Mouse (Mus musculus): ENCODE data around the gene Raf1. TPM values are rescaled to one million over a fixed set of nuclear protein-coding genes. Genes with fewer than 3 reads are reported as not detected.

Raf1 gene
- polyA plus RNA-seq, 1 experiment from 2014 or later, result 158 TPM

DNA sequence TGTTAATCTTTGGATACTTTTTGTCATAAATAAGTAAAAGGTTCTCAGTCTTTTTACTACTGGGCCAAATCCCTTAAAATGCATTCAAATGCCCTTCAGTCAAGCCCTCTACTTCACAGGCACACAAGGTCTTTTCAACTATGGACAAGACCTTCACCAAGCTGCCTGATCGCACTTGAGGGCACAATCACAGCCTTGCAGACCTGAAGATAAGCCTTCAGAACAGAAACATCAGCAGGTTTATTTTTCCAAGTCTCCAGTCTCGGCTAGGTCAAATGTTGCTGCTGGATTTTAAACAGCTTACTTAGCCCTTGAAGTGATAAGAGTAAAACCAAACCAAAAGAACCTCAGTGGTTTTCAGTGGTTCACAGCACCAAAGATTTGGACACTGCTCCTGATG is 2.1 kb downstream of the Raf1 start:
- peak overlapping the region; percentile 100 for H3K4me3 ChIP-seq (ENCODE audit: low read depth, low read length)
- DNase-seq (ENCODE audit: low spot score) (no peak), ATAC-seq (ENCODE audit: insufficient read depth, low FRiP score, low TSS enrichment) (no peak)
- H3K27ac ChIP-seq (ENCODE audit: low read depth, low read length), result 0 out of 2 replicates have a peak overlapping the region, but pooled peaks have one; percentile 14
- peak overlapping the region; percentile 82 for H3K4me2 ChIP-seq (ENCODE audit: low read depth)
- H3K27me3 ChIP-seq (ENCODE audit: control insufficient read depth, insufficient read depth, low read length), result no peaks in the 10 kb centered on the region
- no peaks in the 10 kb centered on the region for H3K9me3 ChIP-seq (ENCODE audit: control insufficient read depth, low read length)
- H3K4me1 ChIP-seq (ENCODE audit: control insufficient read depth, insufficient read depth, low read length), result peaks cover 8% of the 10 kb centered on the region
- H3K36me3 ChIP-seq (ENCODE audit: control insufficient read depth, insufficient read depth, low read length), result no peaks in the 10 kb centered on the region
- no peak overlapping the region; the same call in 1 of the 2 replicates for H3K9ac ChIP-seq (ENCODE audit: low read length)
- WGBS, result 75% methylated on average over 2 of the region's 2 CpGs

DNA sequence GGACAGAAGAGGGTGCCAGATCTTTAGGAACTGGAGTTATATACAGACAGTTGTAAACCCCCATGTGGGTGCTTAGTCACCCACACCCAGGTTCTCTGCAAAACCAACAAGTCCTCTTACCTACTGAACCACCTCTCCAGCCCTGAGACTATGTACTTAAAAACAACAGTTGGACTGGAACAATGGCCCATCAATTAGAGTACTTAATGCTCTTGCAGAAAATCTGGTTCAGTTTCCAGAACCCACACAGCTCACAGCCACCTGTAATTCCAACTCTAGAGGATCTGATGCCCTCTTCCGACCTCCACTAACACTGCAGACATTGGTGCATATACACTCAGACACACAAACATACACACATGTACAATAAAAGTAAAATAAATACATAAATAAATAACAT is 3.7 kb downstream of the Raf1 start:
- DNase-seq (ENCODE audit: low spot score), result no peak
- WGBS, result 97% methylated on average over 1 of the region's 1 CpGs
- H3K4me3 ChIP-seq (ENCODE audit: low read depth, low read length), result no peak overlapping the region
- H3K36me3 ChIP-seq (ENCODE audit: control insufficient read depth, insufficient read depth, low read length), result no peaks in the 10 kb centered on the region
- H3K27me3 ChIP-seq (ENCODE audit: control insufficient read depth, insufficient read depth, low read length), result no peaks in the 10 kb centered on the region
- no peak overlapping the region for H3K27ac ChIP-seq (ENCODE audit: low read depth, low read length)
- no peaks in the 10 kb centered on the region for H3K9me3 ChIP-seq (ENCODE audit: control insufficient read depth, low read length)
- no peak overlapping the region for H3K9ac ChIP-seq (ENCODE audit: low read length)
- ATAC-seq (ENCODE audit: insufficient read depth, low FRiP score, low TSS enrichment), result no peak
- no peak overlapping the region for H3K4me2 ChIP-seq (ENCODE audit: low read depth)
- peaks cover 8% of the 10 kb centered on the region for H3K4me1 ChIP-seq (ENCODE audit: control insufficient read depth, insufficient read depth, low read length)

DNA sequence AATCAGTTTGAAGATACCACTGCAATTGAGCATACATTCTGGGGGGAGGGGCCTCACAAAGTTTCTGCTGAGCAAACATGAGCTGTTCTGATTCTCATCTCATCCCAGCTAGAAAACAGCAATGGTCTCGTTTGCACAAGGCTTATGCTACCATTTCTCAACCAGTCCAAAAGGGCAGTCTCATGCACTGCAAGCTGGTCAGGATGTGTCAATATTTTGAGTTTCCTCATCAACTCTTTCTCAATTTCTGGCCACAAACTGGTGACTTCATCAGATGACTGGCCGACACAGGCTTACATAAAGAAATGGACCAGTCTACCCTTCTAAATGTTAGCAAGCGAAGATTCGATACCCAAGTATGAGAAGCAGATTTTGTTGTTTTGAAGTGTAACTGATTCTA is 9.8 kb downstream of the Raf1 start:
- ATAC-seq (ENCODE audit: insufficient read depth, low FRiP score, low TSS enrichment) (no peak), DNase-seq (ENCODE audit: low spot score) (no peak)
- no peak overlapping the region for H3K27ac ChIP-seq (ENCODE audit: low read depth, low read length)
- H3K4me2 ChIP-seq (ENCODE audit: low read depth), result no peak overlapping the region
- no peaks in the 10 kb centered on the region for H3K27me3 ChIP-seq (ENCODE audit: control insufficient read depth, insufficient read depth, low read length)
- H3K9me3 ChIP-seq (ENCODE audit: control insufficient read depth, low read length), result no peaks in the 10 kb centered on the region
- H3K36me3 ChIP-seq (ENCODE audit: control insufficient read depth, insufficient read depth, low read length), result no peaks in the 10 kb centered on the region
- 90% methylated on average over 4 of the region's 4 CpGs for WGBS
- no peaks in the 10 kb centered on the region for H3K4me1 ChIP-seq (ENCODE audit: control insufficient read depth, insufficient read depth, low read length)
- no peak overlapping the region for H3K9ac ChIP-seq (ENCODE audit: low read length)
- H3K4me3 ChIP-seq (ENCODE audit: low read depth, low read length), result no peak overlapping the region

DNA sequence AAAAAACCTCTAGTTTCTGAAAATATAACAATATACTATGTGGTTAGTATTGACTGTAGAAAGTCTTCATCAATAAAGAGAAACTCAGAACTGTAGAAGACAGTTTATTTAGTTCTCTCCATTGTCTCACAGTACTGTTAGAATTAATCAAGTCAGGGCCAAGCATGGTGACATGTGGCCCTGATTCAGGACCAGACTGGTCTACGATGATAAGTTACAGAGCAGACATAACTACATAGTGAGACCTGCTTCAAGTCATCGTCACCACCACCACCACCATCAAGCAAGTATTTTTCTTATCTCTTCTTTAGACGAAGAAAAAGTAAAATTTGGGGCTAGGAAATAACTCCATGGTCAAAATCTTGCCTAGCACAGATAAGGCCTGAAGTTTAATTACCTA is 12.2 kb downstream of the Raf1 start:
- DNase-seq (ENCODE audit: low spot score) (no peak), ATAC-seq (ENCODE audit: insufficient read depth, low FRiP score, low TSS enrichment) (no peak)
- H3K9ac ChIP-seq (ENCODE audit: low read length), result no peak overlapping the region
- WGBS, result 95% methylated on average over 3 of the region's 3 CpGs
- H3K4me2 ChIP-seq (ENCODE audit: low read depth), result no peak overlapping the region
- H3K4me1 ChIP-seq (ENCODE audit: control insufficient read depth, insufficient read depth, low read length), result no peaks in the 10 kb centered on the region
- H3K27ac ChIP-seq (ENCODE audit: low read depth, low read length), result no peak overlapping the region
- H3K36me3 ChIP-seq (ENCODE audit: control insufficient read depth, insufficient read depth, low read length), result no peaks in the 10 kb centered on the region
- H3K27me3 ChIP-seq (ENCODE audit: control insufficient read depth, insufficient read depth, low read length), result no peaks in the 10 kb centered on the region
- no peaks in the 10 kb centered on the region for H3K9me3 ChIP-seq (ENCODE audit: control insufficient read depth, low read length)
- no peak overlapping the region for H3K4me3 ChIP-seq (ENCODE audit: low read depth, low read length)

DNA sequence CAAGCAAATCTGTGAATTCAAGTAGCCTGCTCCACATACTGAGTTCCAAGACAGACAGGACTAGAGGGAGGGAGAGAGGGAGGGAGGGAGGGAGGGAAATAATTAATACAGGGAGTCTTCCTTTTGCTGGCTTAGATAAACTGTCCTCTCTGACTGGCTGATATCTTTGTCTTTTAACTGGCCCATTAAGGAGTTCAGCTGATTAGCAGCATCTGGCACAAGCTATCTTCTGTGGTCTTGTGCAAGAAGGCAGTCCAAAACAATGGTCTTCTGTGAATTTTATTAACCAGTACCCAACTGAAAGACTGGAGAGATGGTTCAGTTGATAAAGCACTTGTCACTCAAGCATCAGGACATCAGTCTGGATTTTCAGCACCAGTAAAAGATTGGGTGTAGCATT is 17.6 kb downstream of the Raf1 start:
- ATAC-seq (ENCODE audit: insufficient read depth, low FRiP score, low TSS enrichment) (no peak), DNase-seq (ENCODE audit: low spot score) (no peak)
- H3K4me3 ChIP-seq (ENCODE audit: low read depth, low read length), result no peak overlapping the region
- no peak overlapping the region for H3K27ac ChIP-seq (ENCODE audit: low read depth, low read length)
- no peaks in the 10 kb centered on the region for H3K9me3 ChIP-seq (ENCODE audit: control insufficient read depth, low read length)
- H3K9ac ChIP-seq (ENCODE audit: low read length), result no peak overlapping the region
- no peaks in the 10 kb centered on the region for H3K27me3 ChIP-seq (ENCODE audit: control insufficient read depth, insufficient read depth, low read length)
- no peak overlapping the region for H3K4me2 ChIP-seq (ENCODE audit: low read depth)
- no peaks in the 10 kb centered on the region for H3K4me1 ChIP-seq (ENCODE audit: control insufficient read depth, insufficient read depth, low read length)
- no peaks in the 10 kb centered on the region for H3K36me3 ChIP-seq (ENCODE audit: control insufficient read depth, insufficient read depth, low read length)

DNA sequence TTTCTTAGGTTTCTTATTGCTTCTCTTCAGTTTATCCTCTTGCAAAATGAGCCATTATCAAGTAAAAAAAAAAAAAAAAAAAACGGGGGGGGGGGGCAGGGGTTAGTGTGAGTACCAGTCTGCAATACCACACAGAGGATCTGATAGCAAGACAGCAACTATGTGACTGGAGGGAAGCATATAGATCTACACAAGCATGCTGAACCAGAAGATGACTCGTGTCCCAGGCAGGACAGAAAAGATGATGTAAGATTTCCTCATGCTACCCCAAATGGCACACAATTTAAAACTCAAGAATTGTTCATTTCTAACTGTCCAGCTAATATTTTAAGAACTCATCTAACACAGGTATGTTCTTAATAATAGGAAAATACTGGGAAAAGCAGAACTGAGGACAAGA is 22.5 kb downstream of the Raf1 start:
- ATAC-seq (ENCODE audit: insufficient read depth, low FRiP score, low TSS enrichment), result no peak
- Histone ChIP-seq H3K27ac (ENCODE audit: low read depth, low read length) (no peak overlapping the region), H3K4me3 (ENCODE audit: low read depth, low read length) (no peak overlapping the region), H3K4me2 (ENCODE audit: low read depth) (no peak overlapping the region), H3K9me3 (ENCODE audit: control insufficient read depth, low read length) (no peaks in the 10 kb centered on the region), H3K9ac (ENCODE audit: low read length) (no peak overlapping the region), H3K36me3 (ENCODE audit: control insufficient read depth, insufficient read depth, low read length) (no peaks in the 10 kb centered on the region), H3K4me1 (ENCODE audit: control insufficient read depth, insufficient read depth, low read length) (peaks cover 3% of the 10 kb centered on the region; the same call in 1 of the 2 replicates), H3K27me3 (ENCODE audit: control insufficient read depth, insufficient read depth, low read length) (no peaks in the 10 kb centered on the region)
- DNase-seq (ENCODE audit: low spot score), result no peak
- WGBS, result 47% methylated on average over 2 of the region's 2 CpGs

DNA sequence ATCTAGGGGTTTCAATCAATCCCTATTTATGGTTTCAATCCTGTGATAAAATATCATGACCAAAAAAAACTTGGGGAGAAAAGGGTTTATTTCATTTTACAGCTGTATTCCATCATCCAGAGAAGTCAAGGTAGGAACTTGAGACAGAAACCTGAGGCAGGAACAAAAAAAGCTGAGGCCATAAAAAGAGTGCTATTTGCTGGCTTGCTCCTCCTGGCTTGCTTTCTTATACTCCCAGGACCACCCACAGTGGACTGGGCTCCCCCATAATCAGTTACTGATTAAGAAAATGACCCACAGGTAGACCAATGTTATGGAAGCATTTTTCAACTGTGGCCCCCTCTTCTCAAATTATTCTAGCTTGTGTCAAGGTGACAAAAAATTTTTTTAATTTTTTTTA is 24.7 kb downstream of the Raf1 start:
- Histone ChIP-seq H3K27ac (ENCODE audit: low read depth, low read length) (no peak overlapping the region), H3K4me2 (ENCODE audit: low read depth) (no peak overlapping the region), H3K36me3 (ENCODE audit: control insufficient read depth, insufficient read depth, low read length) (no peaks in the 10 kb centered on the region), H3K4me1 (ENCODE audit: control insufficient read depth, insufficient read depth, low read length) (peaks cover 3% of the 10 kb centered on the region; the same call in 1 of the 2 replicates), H3K4me3 (ENCODE audit: low read depth, low read length) (no peak overlapping the region), H3K9ac (ENCODE audit: low read length) (no peak overlapping the region), H3K9me3 (ENCODE audit: control insufficient read depth, low read length) (no peaks in the 10 kb centered on the region), H3K27me3 (ENCODE audit: control insufficient read depth, insufficient read depth, low read length) (no peaks in the 10 kb centered on the region)
- ATAC-seq (ENCODE audit: insufficient read depth, low FRiP score, low TSS enrichment) (no peak), DNase-seq (ENCODE audit: low spot score) (no peak)

DNA sequence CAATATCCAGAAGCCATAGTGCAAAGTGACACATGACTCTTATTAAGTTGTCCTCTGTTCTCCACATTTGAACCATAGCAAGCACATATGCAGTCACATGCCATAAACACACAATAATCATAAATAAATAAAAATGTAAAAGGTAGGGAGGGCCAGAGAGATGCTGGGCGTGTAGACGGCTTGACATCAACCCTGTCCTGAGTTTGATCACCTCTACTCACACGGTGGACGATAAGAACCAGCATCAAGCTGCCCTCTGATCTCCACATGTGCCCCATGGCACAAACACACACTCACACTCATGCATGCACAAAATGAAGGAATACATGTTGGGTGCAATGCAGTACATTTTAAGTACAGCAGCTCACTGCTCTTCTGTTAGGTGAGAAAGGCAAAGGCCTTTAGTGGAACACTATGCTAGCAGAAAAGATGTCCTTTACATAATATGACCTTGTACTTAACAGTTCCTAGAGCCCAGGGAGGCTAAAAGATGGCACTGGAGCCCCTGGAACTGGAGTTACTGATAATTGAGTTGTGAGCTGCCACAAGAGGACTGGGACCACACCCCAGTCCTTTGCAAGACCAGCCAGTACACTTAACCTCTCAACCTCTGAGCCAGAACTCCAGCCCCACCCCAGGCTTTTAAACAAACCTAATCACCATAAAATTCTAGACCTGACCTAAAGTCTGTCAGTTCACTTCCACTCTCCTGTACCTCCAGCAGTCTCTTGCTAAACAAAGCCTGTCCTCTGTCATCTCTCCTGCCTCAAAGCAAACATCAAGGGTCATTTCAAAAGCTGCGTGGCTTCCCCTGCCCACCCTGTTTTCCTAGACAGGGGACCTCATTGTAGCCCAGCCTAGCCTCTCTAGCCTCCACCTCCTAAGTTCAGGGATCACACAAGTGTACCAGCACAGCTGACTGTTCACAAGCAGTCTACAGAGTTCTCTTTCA is 25.7 kb downstream of the Raf1 start:
- no peaks in the 10 kb centered on the region for H3K27me3 ChIP-seq (ENCODE audit: control insufficient read depth, insufficient read depth, low read length)
- ATAC-seq (ENCODE audit: insufficient read depth, low FRiP score, low TSS enrichment) (no peak), DNase-seq (ENCODE audit: low spot score) (no peak)
- no peak overlapping the region for H3K4me3 ChIP-seq (ENCODE audit: low read depth, low read length)
- H3K9me3 ChIP-seq (ENCODE audit: control insufficient read depth, low read length), result no peaks in the 10 kb centered on the region
- H3K9ac ChIP-seq (ENCODE audit: low read length), result no peak overlapping the region
- H3K27ac ChIP-seq (ENCODE audit: low read depth, low read length), result no peak overlapping the region
- 52% methylated on average over 5 of the region's 5 CpGs for WGBS
- no peaks in the 10 kb centered on the region for H3K36me3 ChIP-seq (ENCODE audit: control insufficient read depth, insufficient read depth, low read length)
- H3K4me2 ChIP-seq (ENCODE audit: low read depth), result no peak overlapping the region
- H3K4me1 ChIP-seq (ENCODE audit: control insufficient read depth, insufficient read depth, low read length), result peaks cover 3% of the 10 kb centered on the region; the same call in 1 of the 2 replicates

DNA sequence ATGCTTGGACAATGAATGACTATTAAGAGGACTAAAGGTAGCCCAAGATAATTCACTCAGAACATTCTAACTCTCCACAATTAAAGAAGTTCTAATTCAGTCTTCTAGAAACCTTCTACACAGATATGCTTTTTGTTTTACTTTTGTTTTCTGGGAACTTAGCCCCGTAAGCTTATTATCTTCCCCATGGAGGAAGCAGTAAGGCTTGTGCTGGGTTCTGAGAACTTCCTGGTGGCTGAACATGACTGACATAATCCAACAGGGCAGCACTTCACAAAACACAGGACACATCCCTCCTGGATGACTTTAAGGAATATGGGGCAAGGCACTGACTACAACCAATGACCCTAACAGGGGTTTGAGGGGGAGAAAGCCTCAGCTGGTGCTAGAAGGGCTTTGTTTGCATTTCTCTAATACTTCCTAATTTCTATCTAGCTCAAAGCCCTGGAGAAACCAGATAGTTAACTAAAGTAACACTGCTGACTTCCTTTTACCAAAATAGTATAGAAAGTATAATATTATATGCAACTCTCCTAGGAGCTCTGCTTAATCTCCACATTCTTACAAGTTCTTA is 26.6 kb downstream of the Raf1 start:
- Histone ChIP-seq H3K4me3 (ENCODE audit: low read depth, low read length) (no peak overlapping the region), H3K27ac (ENCODE audit: low read depth, low read length) (no peak overlapping the region), H3K9ac (ENCODE audit: low read length) (no peak overlapping the region), H3K36me3 (ENCODE audit: control insufficient read depth, insufficient read depth, low read length) (no peaks in the 10 kb centered on the region), H3K4me2 (ENCODE audit: low read depth) (no peak overlapping the region), H3K27me3 (ENCODE audit: control insufficient read depth, insufficient read depth, low read length) (no peaks in the 10 kb centered on the region), H3K4me1 (ENCODE audit: control insufficient read depth, insufficient read depth, low read length) (peaks cover 3% of the 10 kb centered on the region; the same call in 1 of the 2 replicates), H3K9me3 (ENCODE audit: control insufficient read depth, low read length) (no peaks in the 10 kb centered on the region)
- WGBS, result 85% methylated on average over 1 of the region's 1 CpGs
- DNase-seq (ENCODE audit: low spot score), result no peak
- no peak for ATAC-seq (ENCODE audit: insufficient read depth, low FRiP score, low TSS enrichment)

Data from neural tube, embryonic 11.5 days (tissue).